Mouse (Mus musculus) granulocyte monocyte progenitor cell, adult 5-6 weeks (primary cell): ENCODE data around the gene Unc13a. TPM values are rescaled to one million over a fixed set of nuclear protein-coding genes. Genes with fewer than 3 reads are reported as not detected.
"Not testable (repeated sequence)": the region's sequence is repeated elsewhere in the genome, so short reads cannot be mapped to it uniquely, and the experiment has no call there.

ENCODE experiments used
- ATAC-seq: replicated peaks from 2 replicates; pipeline ENCODE4 v1.8.0; 2016; ENCODE audit warnings: mild to moderate bottlenecking, moderate TSS enrichment, inconsistent platforms; ENCODE audit not compliant: poor library complexity, severe bottlenecking
- total RNA-seq, 2 experiments: library from RNA; stranded (forward) in 1 of 2; stranded (reverse) in 1 of 2; fragments of 200-712, 200-1000 nt in 1 of 2; fragments of >200 nt in 1 of 2; fragmentation: Nextera tagmentation in 1 of 2; gene quantifications; 2 replicates each; pipeline ENCODE4 v1.2.3; 2014 to 2017

Unc13a gene
- 0.60 TPM in 1 of 2 replicates, not detected in the other for total RNA-seq (2014; fragmentation: Nextera tagmentation)
- total RNA-seq (2017) = 0.04 and 1.8 TPM in 2 replicates

GRCm38 (mm10) chr8:71671549-71671965 lies at the start of gene Unc13a:
Gene Unc13a, minus strand, starts transcription at chr8:71671757.
- peak; percentile 64 for ATAC-seq

- ATAC-seq = no peak
Measured at GRCm38 (mm10) chr8:71719928-71720457, 48.4 kb upstream of the Unc13a start.

GRCm38 (mm10) chr8:71719218-71719617 lies 47.7 kb upstream of the Unc13a start:
- ATAC-seq = no peak

- no peak for ATAC-seq
Measured at GRCm38 (mm10) chr8:71718252-71718651, 46.7 kb upstream of the Unc13a start.

- ATAC-seq = no peak
Measured at GRCm38 (mm10) chr8:71717096-71717495, 45.5 kb upstream of the Unc13a start.

GRCm38 (mm10) chr8:71716561-71717053 lies 45.0 kb upstream of the Unc13a start:
- ATAC-seq = no peak

- ATAC-seq = no peak
Measured at GRCm38 (mm10) chr8:71715531-71715930, 44.0 kb upstream of the Unc13a start.

GRCm38 (mm10) chr8:71711574-71711973 lies 40.0 kb upstream of the Unc13a start:
- ATAC-seq = no peak

- peak; percentile 75 for ATAC-seq
Measured at GRCm38 (mm10) chr8:71709800-71710446, 38.4 kb upstream of the Unc13a start.

- ATAC-seq = no peak
Measured at GRCm38 (mm10) chr8:71709134-71709799, 37.7 kb upstream of the Unc13a start.

GRCm38 (mm10) chr8:71707874-71708273 lies 36.3 kb upstream of the Unc13a start:
- ATAC-seq = peak; percentile 70

- not testable (repeated sequence) for ATAC-seq
Measured at GRCm38 (mm10) chr8:71703400-71703799, 31.8 kb upstream of the Unc13a start.

GRCm38 (mm10) chr8:71702923-71703322 lies 31.4 kb upstream of the Unc13a start:
- no peak for ATAC-seq

- peak; percentile 76 for ATAC-seq
Measured at GRCm38 (mm10) chr8:71702087-71702432, 30.5 kb upstream of the Unc13a start.

- ATAC-seq = peak; percentile 17; the same call in 1 of the 2 replicates
Measured at GRCm38 (mm10) chr8:71701414-71702086, 30.0 kb upstream of the Unc13a start, which contains the start of gene B3gnt3. Gene B3gnt3, minus strand, starts transcription at chr8:71701789.

- peak; percentile 47 for ATAC-seq
Measured at GRCm38 (mm10) chr8:71700493-71701269, 29.1 kb upstream of the Unc13a start.

- not testable (repeated sequence) for ATAC-seq
Measured at GRCm38 (mm10) chr8:71695456-71695855, 23.9 kb upstream of the Unc13a start.

GRCm38 (mm10) chr8:71693166-71694041 lies 21.8 kb upstream of the Unc13a start:
- ATAC-seq = peak; percentile 28

GRCm38 (mm10) chr8:71692509-71692908 lies 21.0 kb upstream of the Unc13a start:
- ATAC-seq = peak; percentile 41
